Mouse (Mus musculus) stomach, embryonic 14.5 days (tissue): ENCODE data around the gene Irf1. TPM values are rescaled to one million over a fixed set of nuclear protein-coding genes. Genes with fewer than 3 reads are reported as not detected.

Experiments
- ATAC-seq: fragments of 200-750 bp; cut with Nextera tagmentation; 2 replicates; pipeline ENCODE4 v1.8.0; 2017; ENCODE audit warnings: low read depth, moderate TSS enrichment; ENCODE audit not compliant: insufficient number of reproducible peaks, insufficient read depth, low FRiP score
- H3K27ac ChIP-seq: fragments of 300-500 bp; sonication (generic); 2 replicates; pipeline ENCODE4 v1.5.1; 2014; ENCODE audit warnings: mild to moderate bottlenecking, low read length, moderate library complexity, mixed read lengths
- H3K27me3 ChIP-seq: fragments of 300-500 bp; sonication (generic); 2 replicates; pipeline ENCODE4 v1.6.1; 2014; ENCODE audit warnings: low read length, control low read depth, mixed read lengths; ENCODE audit not compliant: control insufficient read depth, insufficient read depth
- H3K36me3 ChIP-seq: fragments of 300-500 bp; sonication (generic); 2 replicates; pipeline ENCODE4 v1.6.1; 2014; ENCODE audit warnings: mild to moderate bottlenecking, control low read depth, low read length, moderate library complexity, mixed read lengths; ENCODE audit not compliant: control insufficient read depth, insufficient read depth
- H3K4me1 ChIP-seq: fragments of 300-500 bp; sonication (generic); 2 replicates; pipeline ENCODE4 v1.6.1; 2014; ENCODE audit warnings: low read length, control low read depth, mixed read lengths; ENCODE audit not compliant: control insufficient read depth, insufficient read depth
- H3K4me2 ChIP-seq: fragments of 300-500 bp; sonication (generic); replicated peaks from 2 replicates; pipeline ENCODE4 v1.6.1; 2014; ENCODE audit warnings: low read depth, low read length, control low read depth
- H3K4me3 ChIP-seq: fragments of 300-500 bp; sonication (generic); 2 replicates; pipeline ENCODE4 v1.5.1; 2014; ENCODE audit warnings: low read depth, low read length, control low read depth
- H3K9ac ChIP-seq: fragments of 300-500 bp; sonication (generic); replicated peaks from 2 replicates; pipeline ENCODE4 v1.6.1; 2014; ENCODE audit warnings: low read depth, mild to moderate bottlenecking, control low read depth, low read length, moderate library complexity, mixed read lengths
- H3K9me3 ChIP-seq: fragments of 300-500 bp; sonication (generic); 2 replicates; pipeline ENCODE4 v1.6.1; 2016; ENCODE audit warnings: low read depth, low read length, control low read depth; ENCODE audit not compliant: control insufficient read depth
- WGBS: fragments of 180-500 bp; shearing (Covaris S2); extraction: QIAGEN DNeasy Blood & Tissue Kit; methylation state at CpG from one replicate; pipeline ENCODE4 v1.1.7; 2014; 5-methylcytosine and 5-hydroxymethylcytosine counted together
- polyA plus RNA-seq: library from polyadenylated mRNA; unstranded; fragments of >200 nt; fragmentation: Nextera tagmentation; extraction: Ambion mirVana; gene quantifications from 2 replicates; pipeline ENCODE4 v1.2.1, GENCODE M21; 2014

Gene Irf1
- polyA plus RNA-seq, 1 experiment from 2014 or later = 19.3 TPM

GRCm38 (mm10) chr11:53813001-53813868 lies 43.4 kb downstream of the Irf1 start:
- no peak overlapping the region for H3K27ac ChIP-seq
- ATAC-seq = no peak
- 82% methylated on average over 16 of the region's 16 CpGs for WGBS
- H3K9ac ChIP-seq = no peak overlapping the region
- H3K36me3 ChIP-seq = no peaks in the 10 kb centered on the region
- H3K9me3 ChIP-seq = no peaks in the 10 kb centered on the region
- 0 out of 2 replicates have a peak, but pooled peaks cover 4% of the 10 kb centered on the region for H3K4me1 ChIP-seq
- H3K4me2 ChIP-seq = no peak overlapping the region
- H3K27me3 ChIP-seq = no peaks in the 10 kb centered on the region
- H3K4me3 ChIP-seq = no peak overlapping the region

- Histone ChIP-seq H3K27me3 (no peaks in the 10 kb centered on the region), H3K9ac (no peak overlapping the region), H3K27ac (no peak overlapping the region), H3K36me3 (no peaks in the 10 kb centered on the region), H3K9me3 (no peaks in the 10 kb centered on the region), H3K4me2 (no peak overlapping the region), H3K4me1 (0 out of 2 replicates have a peak, but pooled peaks cover under 1% of the 10 kb centered on the region), H3K4me3 (no peak overlapping the region)
- ATAC-seq = no peak
- WGBS = 63% methylated on average over 3 of the region's 3 CpGs
Measured at GRCm38 (mm10) chr11:53814810-53815209, 45.0 kb downstream of the Irf1 start.

- Histone ChIP-seq H3K27me3 (no peaks in the 10 kb centered on the region), H3K36me3 (no peaks in the 10 kb centered on the region), H3K4me3 (no peak overlapping the region), H3K9me3 (no peaks in the 10 kb centered on the region), H3K4me1 (no peaks in the 10 kb centered on the region), H3K4me2 (no peak overlapping the region), H3K9ac (no peak overlapping the region), H3K27ac (no peak overlapping the region)
- 95% methylated on average over 5 of the region's 5 CpGs for WGBS
- ATAC-seq = no peak
Measured at GRCm38 (mm10) chr11:53816841-53817375, 47.1 kb downstream of the Irf1 start.

- H3K9ac ChIP-seq = no peak overlapping the region
- H3K27me3 ChIP-seq = no peaks in the 10 kb centered on the region
- H3K36me3 ChIP-seq = no peaks in the 10 kb centered on the region
- H3K4me3 ChIP-seq = no peak overlapping the region
- no peaks in the 10 kb centered on the region for H3K4me1 ChIP-seq
- no peak overlapping the region for H3K4me2 ChIP-seq
- ATAC-seq = no peak
- H3K27ac ChIP-seq = no peak overlapping the region
- WGBS = 65% methylated on average over 6 of the region's 6 CpGs
- H3K9me3 ChIP-seq = no peaks in the 10 kb centered on the region
Measured at GRCm38 (mm10) chr11:53818794-53819193, 49.0 kb downstream of the Irf1 start.

GRCm38 (mm10) chr11:53819511-53819910 lies 49.7 kb downstream of the Irf1 start:
- no peak for ATAC-seq
- Histone ChIP-seq H3K36me3 (no peaks in the 10 kb centered on the region), H3K4me3 (no peak overlapping the region), H3K4me2 (no peak overlapping the region), H3K27ac (no peak overlapping the region), H3K4me1 (no peaks in the 10 kb centered on the region), H3K27me3 (no peaks in the 10 kb centered on the region), H3K9ac (no peak overlapping the region), H3K9me3 (no peaks in the 10 kb centered on the region)
- 89% methylated on average over 6 of the region's 6 CpGs for WGBS

- Histone ChIP-seq H3K36me3 (no peaks in the 10 kb centered on the region), H3K9me3 (no peaks in the 10 kb centered on the region), H3K4me2 (no peak overlapping the region), H3K27me3 (no peaks in the 10 kb centered on the region), H3K27ac (no peak overlapping the region), H3K4me3 (no peak overlapping the region), H3K4me1 (no peaks in the 10 kb centered on the region), H3K9ac (no peak overlapping the region)
- ATAC-seq = no peak
- 86% methylated on average over 13 of the region's 13 CpGs for WGBS
Measured at GRCm38 (mm10) chr11:53820516-53821170, 50.8 kb downstream of the Irf1 start.

- no peak overlapping the region for H3K9ac ChIP-seq
- H3K27me3 ChIP-seq = no peaks in the 10 kb centered on the region
- no peak overlapping the region for H3K4me2 ChIP-seq
- no peak overlapping the region for H3K27ac ChIP-seq
- no peaks in the 10 kb centered on the region for H3K9me3 ChIP-seq
- H3K4me3 ChIP-seq = no peak overlapping the region
- 86% methylated on average over 11 of the region's 11 CpGs for WGBS
- H3K36me3 ChIP-seq = no peaks in the 10 kb centered on the region
- ATAC-seq = no peak
- no peaks in the 10 kb centered on the region for H3K4me1 ChIP-seq
Measured at GRCm38 (mm10) chr11:53821230-53821944, 51.6 kb downstream of the Irf1 start.

- H3K27me3 ChIP-seq = no peaks in the 10 kb centered on the region
- no peak overlapping the region for H3K27ac ChIP-seq
- H3K4me1 ChIP-seq = no peaks in the 10 kb centered on the region
- ATAC-seq = no peak
- H3K4me3 ChIP-seq = no peak overlapping the region
- H3K9me3 ChIP-seq = no peaks in the 10 kb centered on the region
- no peaks in the 10 kb centered on the region for H3K36me3 ChIP-seq
- H3K9ac ChIP-seq = no peak overlapping the region
- no peak overlapping the region for H3K4me2 ChIP-seq
- 93% methylated on average over 3 of the region's 3 CpGs for WGBS
Measured at GRCm38 (mm10) chr11:53821945-53822338, 52.1 kb downstream of the Irf1 start.
